Mouse (Mus musculus) MEL (cell line): ENCODE data around the gene Lrrk2. TPM values are rescaled to one million over a fixed set of nuclear protein-coding genes. Genes with fewer than 3 reads are reported as not detected.

Source experiments
- DNase-seq: peaks from one replicate; pipeline ENCODE4 v3.0.0; 2011; ENCODE audit warnings: low read depth, low spot score
- H3K27ac ChIP-seq: 2 replicates; pipeline ENCODE4 v1.5.1; 2012; ENCODE audit warnings: low read depth, mild to moderate bottlenecking, control low read depth, low read length, moderate library complexity; ENCODE audit not compliant: control insufficient read depth
- H3K27me3 ChIP-seq, 2 experiments: fragments of 150-350 bp in 1 of 2; sonication (generic) in 1 of 2; 2 replicates each; pipeline ENCODE4 v1.6.1; 2012; ENCODE audit warnings: low read length in 2 of 2, mild to moderate bottlenecking in 2 of 2, improper control_type of control experiment in 1 of 2, moderate library complexity in 1 of 2; ENCODE audit not compliant: insufficient read depth in 2 of 2, control insufficient read depth in 1 of 2
- H3K36me3 ChIP-seq, 2 experiments: 2 replicates each; pipeline ENCODE4 v1.6.1; 2012 to 2014; ENCODE audit warnings: low read length in 2 of 2, improper control_type of control experiment in 1 of 2, inconsistent platforms in 1 of 2, mild to moderate bottlenecking in 1 of 2; ENCODE audit not compliant: insufficient read depth in 2 of 2, control insufficient read depth in 1 of 2
- H3K4me1 ChIP-seq, 2 experiments: fragments of 150-350 bp in 1 of 2; sonication (generic) in 1 of 2; 2 replicates each; pipeline ENCODE4 v1.6.1; 2012; ENCODE audit warnings: low read length in 2 of 2, improper control_type of control experiment in 1 of 2, mild to moderate bottlenecking in 1 of 2; ENCODE audit not compliant: insufficient read depth in 2 of 2, control insufficient read depth in 1 of 2
- H3K4me3 ChIP-seq, 2 experiments: fragments of 150-350 bp in 1 of 2; sonication (generic) in 1 of 2; 2 replicates each; pipeline ENCODE4 v1.5.1; 2012; ENCODE audit warnings: low read depth in 2 of 2, low read length in 2 of 2, mild to moderate bottlenecking in 2 of 2, moderate library complexity in 2 of 2, control low read depth in 1 of 2, improper control_type of control experiment in 1 of 2; ENCODE audit not compliant: control insufficient read depth in 1 of 2, insufficient read depth in 1 of 2
- H3K79me2 ChIP-seq: 2 replicates; pipeline ENCODE4 v1.6.1; 2012; ENCODE audit warnings: mild to moderate bottlenecking, low read length, moderate library complexity; ENCODE audit not compliant: control insufficient read depth, poor library complexity, insufficient read depth
- H3K9ac ChIP-seq: 2 replicates; pipeline ENCODE4 v1.6.1; 2012; ENCODE audit warnings: low read depth, mild to moderate bottlenecking, control low read depth, low read length, moderate library complexity; ENCODE audit not compliant: control insufficient read depth, poor library complexity, severe bottlenecking
- H3K9me3 ChIP-seq: fragments of 150-350 bp; sonication (generic); replicated peaks from 2 replicates; pipeline ENCODE4 v1.6.1; 2012; ENCODE audit warnings: mild to moderate bottlenecking, low read length, improper control_type of control experiment, moderate library complexity; ENCODE audit not compliant: insufficient read depth
- CHD1 ChIP-seq: IDR thresholded peaks from 2 replicates; pipeline ENCODE4 v1.6.1; 2012; ENCODE audit warnings: low read depth, mild to moderate bottlenecking, inconsistent platforms, low read length, improper control_type of control experiment
- CHD2 ChIP-seq: IDR thresholded peaks from 2 replicates; pipeline ENCODE4 v1.6.1; 2011; ENCODE audit warnings: low read length, improper control_type of control experiment
- ELF1 ChIP-seq: IDR thresholded peaks from 2 replicates; pipeline ENCODE4 v1.6.1; 2014; ENCODE audit warnings: low read depth, mild to moderate bottlenecking, inconsistent platforms, low read length, improper control_type of control experiment, moderate library complexity
- ETS1 ChIP-seq: IDR thresholded peaks from 2 replicates; pipeline ENCODE4 v1.6.1; 2012; ENCODE audit warnings: low read depth, mild to moderate bottlenecking, inconsistent platforms, low read length, improper control_type of control experiment, moderate library complexity
- GATA1 ChIP-seq: IDR thresholded peaks from 2 replicates; pipeline ENCODE4 v1.6.1; 2011; ENCODE audit warnings: low read depth, low read length, improper control_type of control experiment
- KAT2A ChIP-seq: conservative IDR thresholded peaks from 2 replicates; pipeline ENCODE4 v1.6.1; 2012; ENCODE audit warnings: low read depth, low read length, improper control_type of control experiment, inconsistent platforms
- MAFK ChIP-seq: IDR thresholded peaks from 2 replicates; pipeline ENCODE4 v1.6.1; 2011; ENCODE audit warnings: low read depth, mild to moderate bottlenecking, low read length, improper control_type of control experiment, borderline replicate concordance
- MAX ChIP-seq: IDR thresholded peaks from 2 replicates; pipeline ENCODE4 v1.6.1; 2011; ENCODE audit warnings: low read length, improper control_type of control experiment
- MAZ ChIP-seq: IDR thresholded peaks from 2 replicates; pipeline ENCODE4 v1.6.1; 2012; ENCODE audit warnings: low read depth, mild to moderate bottlenecking, inconsistent platforms, low read length, improper control_type of control experiment
- MXI1 ChIP-seq: IDR thresholded peaks from 2 replicates; pipeline ENCODE4 v1.6.1; 2011; ENCODE audit warnings: mild to moderate bottlenecking, low read depth, low read length, improper control_type of control experiment
- MYB ChIP-seq: IDR thresholded peaks from 2 replicates; pipeline ENCODE4 v1.6.1; 2011; ENCODE audit warnings: mild to moderate bottlenecking, low read depth, low read length, improper control_type of control experiment
- MYC ChIP-seq: IDR thresholded peaks from 2 replicates; pipeline ENCODE4 v1.6.1; 2011; ENCODE audit warnings: low read depth, mild to moderate bottlenecking, low read length, improper control_type of control experiment, moderate library complexity
- POLR2A ChIP-seq, 2 experiments: IDR thresholded peaks; 2 replicates each; pipeline ENCODE4 v1.6.1; 2011 to 2012; ENCODE audit warnings: low read length in 2 of 2, mild to moderate bottlenecking in 2 of 2, control low read depth in 1 of 2, improper control_type of control experiment in 1 of 2, low read depth in 1 of 2, moderate library complexity in 1 of 2; ENCODE audit not compliant: control insufficient read depth in 1 of 2, insufficient read depth in 1 of 2, poor library complexity in 1 of 2
- POLR2AphosphoS2 ChIP-seq: IDR thresholded peaks from 2 replicates; pipeline ENCODE4 v1.6.1; 2011; ENCODE audit warnings: low read length, improper control_type of control experiment
- POLR2AphosphoS5 ChIP-seq: IDR thresholded peaks from 2 replicates; pipeline ENCODE4 v1.6.1; 2012; ENCODE audit warnings: low read depth, borderline replicate concordance, mild to moderate bottlenecking, inconsistent platforms, low read length, moderate library complexity, mixed read lengths
- RCOR1 ChIP-seq: IDR thresholded peaks from 2 replicates; pipeline ENCODE4 v1.6.1; 2012; ENCODE audit warnings: low read depth, mild to moderate bottlenecking, inconsistent platforms, low read length, improper control_type of control experiment
- SIN3A ChIP-seq: IDR thresholded peaks from 2 replicates; pipeline ENCODE4 v1.6.1; 2012; ENCODE audit warnings: low read length, improper control_type of control experiment, inconsistent platforms
- TAL1 ChIP-seq: IDR thresholded peaks from 2 replicates; pipeline ENCODE4 v1.6.1; 2012; ENCODE audit warnings: mild to moderate bottlenecking, inconsistent platforms, low read length, moderate library complexity, mixed read lengths
- TBP ChIP-seq: IDR thresholded peaks from 2 replicates; pipeline ENCODE4 v1.8.0; 2011; ENCODE audit warnings: low read depth, low read length, improper control_type of control experiment
- TCF12 ChIP-seq: IDR thresholded peaks from 2 replicates; pipeline ENCODE4 v1.6.1; 2014; ENCODE audit warnings: low read depth, mild to moderate bottlenecking, inconsistent platforms, low read length, improper control_type of control experiment, moderate library complexity
- UBTF ChIP-seq: IDR thresholded peaks from 2 replicates; pipeline ENCODE4 v1.6.1; 2012; ENCODE audit warnings: low read depth, mild to moderate bottlenecking, inconsistent platforms, low read length, improper control_type of control experiment, moderate library complexity, borderline replicate concordance; ENCODE audit not compliant: insufficient read depth
- USF1 ChIP-seq: IDR thresholded peaks from 2 replicates; pipeline ENCODE4 v1.6.1; 2014; ENCODE audit warnings: low read depth, mild to moderate bottlenecking, inconsistent platforms, low read length, improper control_type of control experiment, moderate library complexity
- ZC3H11A ChIP-seq: IDR thresholded peaks from 2 replicates; pipeline ENCODE4 v1.6.1; 2012; ENCODE audit warnings: low read depth, mild to moderate bottlenecking, inconsistent platforms, low read length, improper control_type of control experiment
- ZKSCAN1 ChIP-seq: IDR thresholded peaks from 2 replicates; pipeline ENCODE4 v1.6.1; 2012; ENCODE audit warnings: low read depth, mild to moderate bottlenecking, inconsistent platforms, low read length, improper control_type of control experiment, moderate library complexity
- ZNF384 ChIP-seq: IDR thresholded peaks from 2 replicates; pipeline ENCODE4 v1.6.1; 2012; ENCODE audit warnings: low read depth, mild to moderate bottlenecking, inconsistent platforms, low read length, improper control_type of control experiment
- polyA plus RNA-seq, 2 experiments: library from polyadenylated mRNA; stranded (reverse) in 1 of 2; unstranded in 1 of 2; fragments of >175 nt in 1 of 2; fragments of >200 nt in 1 of 2; gene quantifications; 2 replicates each; pipeline versions ENCODE4 v1.2.1 to v1.2.4; 2012; ENCODE audit warnings: low replicate concordance in 2 of 2, low read depth in 1 of 2; ENCODE audit not compliant: insufficient read length in 2 of 2, insufficient read depth in 1 of 2, missing spikeins in 1 of 2
- total RNA-seq: library from RNA; depleted of rRNA; stranded (reverse); fragments of 300-350 nt; gene quantifications from 2 replicates; pipeline ENCODE4 v1.2.3, GENCODE M21; 2012

The Lrrk2 gene
- total and polyA plus RNA-seq, 3 experiments = not detected

- Histone ChIP-seq H3K4me3 (no peak overlapping the region), H3K9ac (no peak overlapping the region), H3K79me2 (no peaks in the 10 kb centered on the region), H3K27ac (no peak overlapping the region), H3K27me3 (no peaks in the 10 kb centered on the region), H3K4me1 (no peaks in the 10 kb centered on the region), H3K9me3 (no peaks in the 10 kb centered on the region), H3K36me3 (no peaks in the 10 kb centered on the region)
- TF ChIP-seq RCOR1 (no peak), POLR2A (IDR thresholded peaks at IDR 0.05; ENCODE audit: control insufficient read depth in 1 of 2, insufficient read depth in 1 of 2, low read depth in 1 of 2, low read length in 2 of 2, poor library complexity in 1 of 2) (no peak), ZC3H11A (no peak), SIN3A (no peak), POLR2AphosphoS2 (no peak), ETS1 (no peak), TBP (no peak), MYB (no peak), TCF12 (no peak), GATA1 (no peak), CHD2 (no peak), ELF1 (no peak), MYC (no peak), MAFK (no peak), MXI1 (no peak)
- no peak for DNase-seq
Observed at GRCm38 (mm10) chr15:91788338-91788737, 115.4 kb downstream of the Lrrk2 start.

- TF ChIP-seq GATA1 (no peak), MAFK (no peak), ZC3H11A (no peak), USF1 (no peak), MAZ (no peak), ZKSCAN1 (no peak), MAX (no peak), POLR2AphosphoS5 (no peak), ETS1 (no peak), MYC (no peak), TAL1 (no peak), CHD2 (no peak), UBTF (no peak), ZNF384 (no peak), KAT2A (no peak), CHD1 (no peak)
- H3K27ac ChIP-seq = no peak overlapping the region
- H3K9ac ChIP-seq = no peak overlapping the region
- no peaks in the 10 kb centered on the region for H3K79me2 ChIP-seq
- no peaks in the 10 kb centered on the region for H3K27me3 ChIP-seq
- H3K4me1 ChIP-seq = no peaks in the 10 kb centered on the region
- H3K36me3 ChIP-seq = no peaks in the 10 kb centered on the region
- no peak overlapping the region for H3K4me3 ChIP-seq
- H3K9me3 ChIP-seq = no peaks in the 10 kb centered on the region
- no peak for DNase-seq
Observed at GRCm38 (mm10) chr15:91806463-91806862, 133.5 kb downstream of the Lrrk2 start.
